Mouse (Mus musculus) thymus, postnatal 25 days (tissue): ENCODE measurements around the gene Asna1.
A peak's percentile ranks its signal among the peaks of the same experiment; 100 is the strongest.

Experiments used
- DNase-seq: peaks from one replicate; pipeline ENCODE4 v3.0.0; 2022

Asna1 gene

DNA sequence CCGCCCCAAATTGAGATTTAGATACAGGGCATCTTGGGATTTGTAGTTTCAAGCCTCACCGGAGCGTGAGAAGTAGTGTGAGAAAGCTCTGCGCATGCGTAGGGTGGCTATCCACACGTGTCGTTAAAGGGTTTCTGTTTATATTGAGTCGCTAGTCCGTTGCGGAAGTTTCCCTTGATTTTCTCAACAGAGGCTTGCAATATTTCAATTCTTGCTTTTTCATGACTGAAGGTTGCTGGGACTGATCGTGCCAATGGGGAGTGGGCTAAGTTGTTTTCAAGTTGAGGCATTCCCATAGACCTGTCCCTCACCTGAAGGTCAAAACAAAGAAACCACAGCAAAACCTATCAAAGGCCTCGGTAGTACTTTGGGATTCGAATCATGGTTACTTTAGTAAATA lies 9.7 kb upstream of the Asna1 start:
- DNase-seq = peak; percentile 81

DNA sequence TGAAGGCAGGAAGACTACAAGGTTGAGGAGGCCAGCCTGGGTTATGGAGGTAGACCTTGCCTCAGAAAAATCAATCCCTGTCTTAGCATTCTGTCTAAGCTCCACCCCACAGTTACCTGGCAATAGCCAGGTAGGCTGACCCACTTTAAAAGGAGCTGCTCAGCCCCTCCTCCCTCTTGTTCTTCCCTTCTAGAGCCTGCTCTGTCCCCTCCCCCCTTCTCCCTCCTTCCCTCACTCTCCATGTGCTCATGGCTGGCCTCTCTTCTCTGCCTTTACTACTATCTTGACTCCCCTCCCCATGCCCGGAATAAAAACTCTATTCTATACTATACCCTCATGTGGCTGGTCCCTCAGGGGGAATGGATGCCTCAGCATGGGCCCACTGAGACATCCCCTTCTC lies 8.8 kb upstream of the Asna1 start:
- no peak for DNase-seq

DNA sequence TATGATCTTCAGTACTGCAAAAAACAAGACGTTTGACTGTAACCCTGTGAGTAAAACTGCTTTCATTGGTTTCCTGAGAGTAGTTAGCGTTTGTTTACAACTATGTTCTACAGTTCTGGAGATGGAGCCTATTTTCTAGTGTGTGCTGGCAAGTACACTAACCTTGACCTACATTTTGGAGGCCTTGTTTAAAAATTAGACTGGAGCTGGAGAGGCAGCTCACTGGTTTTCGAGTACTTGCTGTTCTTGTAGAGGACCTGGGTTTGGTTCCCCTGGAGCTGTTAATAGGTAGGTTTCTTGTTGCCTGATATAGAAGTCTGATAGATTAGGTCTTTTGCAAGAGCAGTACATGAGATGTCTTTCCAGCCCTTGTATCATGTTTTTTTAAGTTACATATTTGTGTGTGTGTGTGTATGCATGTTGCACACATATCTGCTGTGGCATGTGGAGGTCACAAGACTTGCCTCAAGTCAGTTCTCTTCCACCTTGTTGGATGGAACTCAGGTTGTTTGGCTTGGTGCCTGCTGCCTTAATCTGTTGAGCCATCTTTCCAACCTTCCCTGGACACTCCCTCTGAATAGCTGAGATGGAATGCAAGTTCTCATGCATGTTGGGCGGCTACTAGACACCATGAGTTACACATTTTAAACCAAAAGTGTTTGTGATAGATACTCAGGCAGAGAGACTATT lies 7.7 kb upstream of the Asna1 start:
- DNase-seq = no peak

DNA sequence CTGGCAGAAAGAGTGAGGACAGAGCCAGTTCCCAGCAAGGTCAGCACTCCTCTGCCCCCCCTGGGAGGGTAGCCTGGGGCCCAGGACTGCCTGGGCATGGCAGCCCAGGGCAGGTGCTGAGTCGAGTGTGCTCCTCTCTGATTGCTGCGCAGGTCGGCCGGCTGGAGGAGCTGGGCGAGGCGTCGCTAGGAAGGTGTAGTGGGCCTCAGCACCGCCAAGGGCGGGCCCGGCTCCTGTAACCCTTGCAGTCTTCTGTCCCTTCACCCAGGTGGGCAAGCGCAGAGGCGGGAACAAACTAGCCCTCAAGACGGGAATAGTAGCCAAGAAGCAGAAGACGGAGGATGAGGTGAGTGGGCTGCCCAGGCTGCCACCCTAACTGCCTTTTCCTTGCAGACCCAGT lies 4.2 kb upstream of the Asna1 start:
- DNase-seq = no peak

DNA sequence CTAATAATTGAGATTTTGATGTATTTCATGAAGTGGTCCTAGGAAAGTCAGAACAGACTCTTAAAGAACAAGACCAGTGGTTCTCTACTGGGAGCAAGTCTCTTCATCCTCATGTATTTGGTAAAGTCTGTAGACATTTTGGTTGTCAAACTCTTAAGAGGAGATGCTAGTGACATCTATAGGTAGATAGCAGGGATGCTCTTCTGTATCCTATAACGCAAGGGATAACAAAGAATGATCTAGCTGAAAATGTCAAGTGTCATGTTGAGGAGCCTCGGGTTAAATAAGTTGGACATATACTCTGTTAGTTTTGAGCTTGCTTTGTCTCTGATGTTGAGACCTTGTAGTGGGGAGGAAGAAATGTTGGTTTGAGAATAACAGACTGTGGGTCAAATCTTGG lies 2.8 kb upstream of the Asna1 start:
- no peak for DNase-seq

DNA sequence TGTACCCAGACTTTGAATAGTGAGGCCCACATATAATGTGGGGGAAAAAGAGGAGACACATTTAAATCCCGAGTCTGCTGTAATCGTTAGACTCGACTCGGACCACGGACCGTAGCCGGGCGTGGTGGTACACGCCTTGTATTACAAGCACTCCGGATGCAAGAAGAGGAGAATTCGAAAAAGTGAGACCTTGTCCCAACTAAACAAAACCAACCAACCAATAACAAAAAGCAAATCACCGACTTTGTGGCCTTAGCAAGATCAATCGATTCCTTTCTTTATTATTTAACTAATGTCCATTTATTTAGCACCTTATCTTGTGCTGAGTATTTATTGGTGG lies 2.4 kb upstream of the Asna1 start:
- DNase-seq = no peak

DNA sequence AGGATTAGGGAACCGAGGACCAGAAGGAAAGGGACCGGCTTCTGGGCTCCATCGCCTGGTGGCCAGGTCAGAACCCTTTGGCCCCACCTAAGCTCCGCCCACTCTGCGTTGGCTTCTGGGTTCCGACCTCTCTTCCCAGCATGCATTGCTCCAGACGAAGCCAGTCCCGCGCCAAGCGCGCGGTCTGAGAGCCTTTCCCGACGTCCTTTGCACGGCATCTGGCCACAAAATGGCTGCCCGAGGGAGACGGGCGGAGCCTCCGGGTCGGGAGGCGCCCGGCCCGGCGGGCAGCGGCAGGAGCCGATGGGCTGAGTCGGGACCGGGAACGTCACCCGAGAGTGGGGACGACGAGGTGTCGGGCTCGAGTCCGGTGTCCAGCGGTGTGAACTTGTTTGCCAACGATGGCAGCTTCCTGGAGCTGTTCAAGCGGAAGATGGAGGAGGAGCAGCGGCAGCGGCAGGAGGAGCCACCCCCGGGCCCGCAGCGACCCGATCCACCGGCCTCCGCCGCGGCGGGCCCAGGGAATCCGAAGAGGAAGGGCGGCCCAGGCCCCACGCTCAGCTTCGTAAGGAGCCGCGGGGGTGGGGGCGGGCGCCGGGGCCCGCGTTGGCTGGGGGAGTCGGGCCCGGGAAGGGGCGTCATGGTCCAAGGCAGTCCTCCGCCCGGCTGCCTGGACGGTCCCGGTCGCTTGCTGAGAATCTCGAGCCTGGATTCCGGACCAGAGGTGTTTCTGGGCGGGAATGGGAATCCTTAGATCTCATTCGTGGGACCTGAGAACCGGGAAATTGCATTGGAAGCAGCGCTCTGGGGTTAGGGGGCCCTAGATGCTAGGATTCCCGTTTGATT lies 1.8 kb upstream of the Asna1 start, which contains the start of gene Trir:
Gene Trir (plus strand): TSS at position 154 of the 846 bp plus-strand sequence.
- DNase-seq = peak; percentile 94

DNA sequence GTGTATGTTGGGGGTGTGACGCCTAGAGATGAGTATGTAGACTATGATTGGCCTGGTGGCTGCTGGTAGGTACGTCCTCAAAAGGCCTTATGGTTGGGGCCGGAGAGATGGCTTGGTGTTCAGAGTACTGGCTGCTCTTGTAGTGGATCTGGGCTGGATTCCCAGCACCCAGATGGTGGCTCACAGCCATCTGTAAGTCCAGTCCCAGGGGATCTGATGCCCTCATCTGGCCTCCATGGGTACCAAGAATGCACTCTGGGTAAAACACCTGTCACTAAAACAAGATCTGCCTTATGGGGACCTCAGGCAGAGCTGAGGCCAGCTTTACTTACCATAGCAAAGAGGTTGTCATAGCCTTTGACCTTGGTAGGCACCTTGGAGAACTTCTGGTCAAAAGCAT lies 1.2 kb downstream of the Asna1 start:
- no peak for DNase-seq

DNA sequence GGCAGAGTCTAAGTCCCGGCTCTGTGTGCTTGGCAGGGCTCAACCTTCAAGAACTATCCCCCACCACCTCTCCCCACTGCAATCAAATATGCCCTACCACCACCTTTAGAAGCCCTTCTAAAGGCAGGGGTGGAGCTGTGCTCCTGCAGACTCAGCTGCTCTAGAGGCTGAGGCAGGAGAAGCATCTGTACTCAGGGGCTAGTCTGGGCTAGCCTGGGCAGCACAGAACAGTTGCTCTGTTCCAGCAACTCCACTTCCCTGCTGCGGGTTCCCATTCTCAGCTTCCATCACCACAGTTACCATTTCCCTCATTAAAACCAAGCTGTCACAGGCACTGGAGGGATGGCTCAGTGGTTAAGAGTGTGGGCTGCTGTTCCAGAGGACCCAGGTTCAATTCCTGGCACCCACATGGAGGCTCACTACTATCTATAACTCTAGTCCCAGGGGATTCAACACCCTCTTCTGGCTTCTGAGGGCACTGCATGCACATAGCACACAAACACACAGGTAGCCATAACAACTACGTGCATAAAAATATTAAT lies 3.5 kb downstream of the Asna1 start:
- no peak for DNase-seq

DNA sequence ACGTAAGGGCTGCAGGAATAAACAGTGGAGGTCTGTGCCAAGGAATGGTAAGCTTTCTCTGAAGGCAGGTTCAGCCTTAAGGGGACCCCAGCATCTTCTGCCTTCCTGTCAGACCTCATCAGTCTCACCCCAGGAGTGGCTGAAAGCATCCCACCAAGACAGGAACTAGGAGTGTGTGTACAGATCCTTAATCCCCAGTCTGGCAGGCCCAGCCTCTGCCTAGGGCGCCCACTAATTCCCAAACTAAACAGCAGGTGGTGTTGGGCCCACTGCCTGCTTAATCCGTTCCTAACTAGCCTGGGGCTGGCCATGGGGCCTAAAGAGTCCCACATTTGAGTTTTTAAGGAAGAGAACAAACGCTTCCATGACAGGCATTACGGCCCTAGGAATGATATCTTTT lies 7.9 kb downstream of the Asna1 start:
- DNase-seq = no peak

DNA sequence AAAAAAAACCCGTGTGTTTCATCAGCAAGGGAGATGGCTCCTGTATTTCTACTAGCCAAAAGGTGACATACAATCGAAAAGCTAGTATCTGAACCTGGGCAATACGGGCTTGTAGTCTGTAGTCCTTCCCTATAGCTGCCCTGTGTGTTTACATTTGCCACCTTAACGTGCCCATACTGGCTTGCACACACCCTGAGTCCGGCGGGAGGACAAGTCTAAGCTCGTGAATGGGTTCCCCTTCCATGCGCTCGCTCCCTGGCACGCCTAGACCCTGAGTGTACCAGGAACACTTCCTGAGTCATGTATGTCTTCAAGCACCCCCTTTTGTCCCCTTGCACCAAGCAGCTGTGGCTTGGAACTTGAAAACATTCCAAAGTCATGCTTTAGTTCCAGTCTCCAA lies 8.4 kb downstream of the Asna1 start:
- no peak for DNase-seq

DNA sequence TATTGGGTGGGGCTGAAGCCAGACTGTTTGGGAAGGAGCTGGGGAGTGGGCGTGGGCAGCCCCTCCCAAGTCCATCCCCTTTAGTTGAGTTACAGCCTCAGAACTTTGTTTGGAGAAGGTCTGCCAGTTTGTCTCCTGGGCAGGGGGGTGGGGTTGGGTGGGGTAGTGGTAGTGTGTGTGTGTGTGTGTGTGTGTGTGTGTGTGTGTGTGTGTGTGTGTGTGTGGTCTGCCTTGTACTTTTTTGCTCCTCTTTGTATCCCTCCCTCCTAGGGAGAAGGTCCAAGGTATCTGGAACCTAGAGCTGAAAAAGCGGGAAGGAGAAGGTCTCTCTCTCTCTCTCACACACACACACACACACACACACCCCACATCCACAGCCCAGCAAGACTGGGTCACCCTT lies 10.7 kb downstream of the Asna1 start, which contains the start of gene Best2:
Gene Best2 (minus strand): TSS at position 101 of the 400 bp plus-strand sequence.
- DNase-seq = no peak

DNA sequence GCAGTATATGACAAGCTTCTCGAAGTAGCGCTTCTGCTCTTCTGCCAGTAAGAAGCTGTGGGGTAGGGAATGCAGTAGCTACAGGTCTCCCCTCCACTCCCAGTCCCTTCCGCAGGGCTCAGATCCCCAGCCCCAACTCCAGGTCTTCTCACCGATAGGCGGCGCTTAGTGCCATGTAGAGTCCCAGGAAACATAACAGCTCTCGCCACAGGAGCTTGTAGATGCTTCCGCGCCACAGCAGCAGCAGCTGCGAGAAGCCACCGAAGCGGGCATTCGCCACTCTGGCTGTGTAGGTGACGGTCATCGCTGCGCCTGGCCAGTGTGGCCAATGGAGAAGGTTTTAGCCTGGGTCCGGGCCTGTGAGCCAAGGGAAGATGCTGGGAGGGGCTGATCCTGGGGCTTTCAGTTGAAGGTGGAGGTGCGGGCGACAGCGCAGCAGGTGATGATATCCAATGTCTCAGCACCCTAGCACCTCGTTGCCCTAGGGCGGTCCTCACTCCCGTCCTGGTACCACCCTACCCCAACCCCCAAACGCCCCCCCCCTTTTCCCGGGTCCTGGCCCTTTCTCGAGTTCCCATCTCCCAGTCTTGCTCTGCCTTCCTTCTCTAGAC lies 11.7 kb downstream of the Asna1 start:
- DNase-seq = peak; percentile 87

DNA sequence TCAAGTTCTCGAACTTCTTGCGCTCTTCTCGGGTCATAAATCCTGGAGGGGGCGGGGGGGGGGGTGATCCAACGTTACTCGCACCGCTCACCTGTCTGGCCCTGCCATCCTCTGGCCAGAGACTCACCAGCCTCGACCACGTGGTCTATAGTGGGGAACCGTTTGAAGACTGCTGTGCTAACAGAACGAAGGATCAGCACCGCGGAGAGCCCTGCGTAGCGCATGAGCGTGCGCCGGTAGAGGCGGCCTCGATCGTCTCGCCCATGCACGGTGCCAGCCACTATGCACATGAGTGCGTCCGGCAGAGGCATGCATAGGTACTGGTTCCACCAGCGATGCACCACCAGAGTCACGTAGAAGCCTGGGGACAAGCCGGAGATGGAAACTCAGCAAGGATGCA lies 13.8 kb downstream of the Asna1 start:
- DNase-seq = no peak

DNA sequence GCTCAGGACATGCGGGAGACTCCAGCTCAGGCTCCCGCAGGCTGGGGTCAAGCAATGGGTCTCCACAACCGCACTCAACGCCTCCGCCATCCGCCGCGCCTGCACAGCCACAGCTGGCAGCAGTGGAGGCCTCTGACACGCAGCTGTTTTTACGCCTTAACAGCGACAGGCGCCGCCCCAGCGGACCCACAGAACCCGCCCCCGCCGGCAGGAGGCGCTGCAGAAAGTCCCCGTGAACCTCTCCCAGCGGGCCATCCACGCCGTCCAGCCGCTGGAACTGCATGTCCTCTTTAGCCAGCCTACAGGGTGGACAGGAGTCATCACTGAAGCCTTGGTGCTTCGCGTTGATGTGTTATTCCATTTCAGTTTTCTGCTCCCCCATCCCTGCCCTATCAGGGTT lies 17.4 kb downstream of the Asna1 start:
- peak; percentile 47 for DNase-seq

DNA sequence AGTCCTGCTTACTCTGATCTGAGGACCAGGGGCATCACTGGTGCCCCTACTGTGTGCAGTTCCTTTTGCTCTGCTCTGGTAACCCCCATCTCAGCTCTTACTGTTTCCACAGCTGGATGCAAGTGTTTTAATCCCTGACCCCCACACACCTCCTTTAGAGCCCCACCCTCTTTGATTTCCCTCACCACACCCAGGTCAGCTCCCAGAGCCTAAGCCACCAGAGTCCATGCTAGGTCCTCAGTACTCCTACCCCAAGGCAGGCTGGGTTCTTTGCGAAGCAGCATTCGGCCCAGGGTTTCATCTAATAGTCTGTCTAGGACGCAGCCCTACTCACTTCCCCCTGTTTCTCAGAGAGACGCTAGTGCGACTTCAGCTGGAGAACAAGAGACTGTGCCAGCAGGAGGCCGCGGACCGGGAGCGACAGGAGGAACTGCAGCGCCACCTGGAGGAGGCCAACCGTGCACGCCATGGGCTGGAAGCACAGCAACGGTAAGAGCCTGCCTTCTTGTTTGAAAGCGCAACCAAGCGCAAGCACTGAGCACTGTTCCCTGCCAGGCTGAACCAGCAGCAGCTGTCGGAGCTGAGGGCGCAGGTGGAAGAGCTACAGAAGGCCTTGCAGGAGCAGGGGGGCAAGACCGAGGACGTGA lies 27.3 kb downstream of the Asna1 start:
- peak; percentile 95 for DNase-seq

DNA sequence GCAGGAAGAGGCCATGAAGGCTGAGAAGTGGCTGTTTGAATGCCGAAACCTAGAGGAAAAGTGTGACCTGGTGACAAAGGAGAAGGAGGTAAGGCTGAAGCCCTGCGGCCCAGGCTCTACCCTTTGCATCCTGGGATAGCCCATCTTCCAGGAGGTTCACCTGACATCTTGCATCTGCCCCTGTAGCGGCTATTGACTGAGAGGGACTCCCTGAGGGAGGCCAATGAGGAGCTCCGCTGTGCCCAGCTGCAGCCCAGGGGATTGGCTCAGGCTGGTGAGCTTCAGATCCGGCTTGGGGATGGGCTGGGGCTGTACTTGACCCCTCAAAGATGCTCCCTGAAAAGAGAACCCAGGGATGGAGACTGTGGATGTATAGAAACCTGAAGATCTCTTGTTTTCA lies 28.1 kb downstream of the Asna1 start:
- no peak for DNase-seq

DNA sequence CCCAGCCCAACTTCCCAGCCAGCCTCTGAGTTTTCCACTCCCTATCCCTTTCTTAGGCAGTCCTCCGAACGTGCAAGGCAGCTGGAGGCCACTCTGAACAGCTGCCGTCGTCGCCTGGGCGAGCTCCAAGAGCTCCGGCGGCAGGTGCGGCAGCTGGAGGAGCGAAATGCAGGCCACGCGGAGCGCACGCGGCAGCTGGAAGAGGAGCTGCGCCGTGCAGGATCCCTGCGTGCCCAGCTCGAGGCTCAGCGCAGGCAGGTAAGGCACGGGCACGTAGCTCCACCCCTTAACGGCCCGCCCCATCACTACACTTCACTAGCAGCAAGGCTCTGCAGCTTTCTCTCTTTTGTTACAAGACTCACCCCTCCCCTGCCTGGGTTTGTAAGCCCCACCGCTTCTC lies 29.4 kb downstream of the Asna1 start:
- DNase-seq = no peak

DNA sequence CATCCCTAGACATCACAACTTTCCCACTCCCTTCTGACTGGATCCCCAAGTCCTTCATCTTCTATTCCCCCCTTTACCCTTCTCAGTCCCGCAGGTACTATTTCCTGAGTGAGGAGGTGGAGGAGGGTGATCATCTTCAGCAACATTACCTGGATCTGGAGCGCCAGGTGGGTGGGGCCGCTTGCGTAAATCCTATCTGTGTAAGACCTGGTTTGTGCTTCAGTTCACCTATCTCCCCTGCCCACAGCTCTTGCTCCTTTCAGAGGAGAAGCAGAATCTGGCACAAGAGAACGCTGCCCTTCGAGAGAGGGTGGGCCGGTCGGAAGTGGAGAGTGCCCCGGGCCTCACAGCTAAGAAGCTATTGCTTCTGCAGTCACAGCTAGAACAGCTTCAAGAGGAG lies 30.7 kb downstream of the Asna1 start:
- DNase-seq = no peak

DNA sequence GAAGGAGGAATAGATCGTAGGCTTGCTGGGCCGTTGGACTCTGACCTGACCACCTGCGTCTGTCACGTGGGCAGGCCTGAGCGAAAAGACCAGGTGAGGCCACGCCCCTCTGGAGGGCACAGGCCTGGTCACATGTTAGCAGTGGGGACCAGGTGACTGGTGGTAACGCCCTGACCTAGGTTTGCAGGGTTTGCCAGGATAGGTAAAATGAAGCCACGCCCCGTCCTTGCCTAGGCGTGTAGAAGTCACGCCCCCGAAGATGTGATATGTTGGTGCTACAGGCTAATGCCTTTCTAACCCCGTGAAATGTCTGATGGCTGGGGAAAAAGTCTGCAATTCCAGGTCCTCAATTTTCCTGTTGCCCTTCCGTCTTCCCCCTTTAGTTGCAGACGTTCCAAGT lies 34.2 kb downstream of the Asna1 start:
- no peak for DNase-seq

DNA sequence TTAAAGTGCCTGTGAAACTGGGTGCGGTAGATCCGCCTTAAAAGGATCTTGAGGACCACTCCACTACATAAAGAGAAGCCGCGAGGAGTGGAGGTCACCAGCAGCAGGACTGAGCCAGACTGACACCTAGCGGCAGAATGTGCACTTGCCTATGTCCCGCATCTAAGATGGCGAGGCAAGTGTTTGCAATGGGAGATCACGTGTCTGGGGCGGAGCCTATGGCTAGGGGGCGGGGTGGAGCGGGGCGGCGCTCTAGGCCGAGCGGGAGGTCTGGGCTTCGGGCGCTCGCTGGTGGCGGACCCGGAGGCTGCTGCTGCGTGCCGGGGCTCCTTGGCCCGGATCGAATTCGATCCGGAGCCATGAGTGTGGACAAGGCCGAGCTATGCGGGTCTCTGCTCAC lies 34.7 kb downstream of the Asna1 start, which contains the start of gene Hook2:
Gene Hook2 (plus strand): TSS at position 255 of the 400 bp plus-strand sequence.
- peak; percentile 97 for DNase-seq

DNA sequence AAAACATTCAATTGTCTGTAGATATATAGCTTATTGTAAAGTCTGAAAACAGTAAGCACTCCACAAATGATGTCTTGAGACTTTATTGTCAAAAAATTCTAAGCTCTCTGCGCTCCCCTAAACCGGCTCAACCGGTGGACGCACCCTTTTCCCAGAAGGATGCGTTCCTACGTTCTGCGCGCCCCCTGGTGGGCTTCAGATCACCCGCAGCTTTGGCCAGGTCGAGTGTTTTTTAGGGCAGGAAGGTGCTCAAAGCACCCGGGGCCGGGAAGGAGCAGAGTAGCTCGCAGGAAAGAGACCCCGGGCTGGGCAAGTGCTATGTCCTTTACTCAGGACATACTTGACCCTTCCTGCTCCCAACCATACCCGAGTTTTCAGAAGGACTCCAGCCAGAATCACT lies 35.3 kb downstream of the Asna1 start:
- peak; percentile 93 for DNase-seq

DNA sequence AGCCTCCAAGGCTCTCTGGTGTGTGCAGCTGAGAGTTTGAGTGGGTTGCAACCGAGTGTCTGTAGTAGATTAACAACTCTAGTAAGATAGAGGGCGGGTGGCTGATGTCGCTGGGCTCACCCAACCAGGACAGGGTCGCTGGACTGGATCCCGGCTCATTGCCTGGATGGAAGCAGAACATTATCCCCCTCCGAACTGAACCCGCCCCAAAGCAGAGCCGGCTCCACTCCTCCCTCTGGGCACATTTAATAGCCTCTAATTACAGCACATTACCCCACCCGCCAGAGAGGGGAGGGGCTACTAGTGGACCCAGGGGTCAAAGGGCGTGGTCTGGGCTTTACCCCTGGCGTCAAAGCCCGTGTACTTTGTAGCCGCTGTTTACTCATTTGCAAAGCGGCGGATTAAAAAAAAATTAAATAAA lies 35.8 kb downstream of the Asna1 start:
- DNase-seq = no peak
